In genomic region chr7:79600122-79600521, GRCm38 (mm10) we compare ENCODE assay signal across 29 mouse cellular contexts. TPM values are rescaled to one million over a fixed set of nuclear protein-coding genes. Genes with fewer than 3 reads are reported as not detected.
"Had no signal": no experiment of that assay in that cellular context is flagged by ENCODE, and none has a peak within 500 bp of the region (broad histone marks: within the 10 kb centered on the region; RNA-seq: fewer than 3 reads in every experiment).

No protein-coding gene starts in this region.

- DNase-seq: gastrocnemius, adult 2 months; gastrocnemius, postnatal 10 days; gastrocnemius, postnatal 25 days; heart, adult 18-20 months; heart, postnatal 14 days; heart, postnatal 36 days; kidney, adult 11 months; kidney, adult 2 months; kidney, adult 9 months; kidney, postnatal 14 days; kidney, postnatal 36 days; layer of hippocampus, adult 9-11 months; layer of hippocampus, postnatal 36 days; left cerebral cortex, postnatal 4 days had no signal

- H3K4me1 ChIP-seq: heart, embryonic 13.5 days; heart, embryonic 15.5 days; kidney, embryonic 15.5 days; limb, embryonic 13.5 days; limb, embryonic 15.5 days; liver, embryonic 12.5 days had no signal

- H3K36me3 ChIP-seq: heart, embryonic 10.5 days; heart, embryonic 13.5 days; heart, embryonic 15.5 days; hindbrain, embryonic 12.5 days; hindbrain, embryonic 15.5 days; kidney, embryonic 15.5 days; limb, embryonic 13.5 days; limb, embryonic 15.5 days; liver, embryonic 12.5 days had no signal

- H3K27ac ChIP-seq: gastrocnemius, adult 2 months; heart, embryonic 10.5 days; heart, embryonic 13.5 days; heart, embryonic 15.5 days; hindbrain, embryonic 12.5 days; hindbrain, embryonic 15.5 days; hindbrain, postnatal 0 days; kidney, embryonic 15.5 days; kidney, postnatal 0 days; limb, embryonic 13.5 days; limb, embryonic 15.5 days; liver, embryonic 12.5 days; liver, embryonic 14.5 days had no signal

- H3K4me2 ChIP-seq: heart, embryonic 13.5 days; heart, embryonic 15.5 days; hindbrain, embryonic 12.5 days; hindbrain, embryonic 15.5 days; kidney, embryonic 15.5 days; limb, embryonic 13.5 days; limb, embryonic 15.5 days; liver, embryonic 12.5 days had no signal

- ATAC-seq: hindbrain, postnatal 0 days; intestine, embryonic 16.5 days; liver, embryonic 12.5 days had no signal

- H3K4me3 ChIP-seq: gastrocnemius, adult 2 months; heart, embryonic 10.5 days; heart, embryonic 13.5 days; heart, embryonic 15.5 days; hindbrain, embryonic 12.5 days; hindbrain, embryonic 15.5 days; kidney, embryonic 15.5 days; limb, embryonic 13.5 days; limb, embryonic 15.5 days; liver, embryonic 12.5 days had no signal

- H3K9ac ChIP-seq: heart, embryonic 13.5 days; heart, embryonic 15.5 days; hindbrain, embryonic 12.5 days; hindbrain, embryonic 15.5 days; kidney, embryonic 15.5 days; limb, embryonic 13.5 days; limb, embryonic 15.5 days; liver, embryonic 12.5 days; liver, embryonic 14.5 days had no signal

- H3K9me3 ChIP-seq: heart, embryonic 10.5 days; heart, embryonic 13.5 days; heart, embryonic 15.5 days; hindbrain, embryonic 12.5 days; hindbrain, embryonic 15.5 days; kidney, embryonic 15.5 days; limb, embryonic 13.5 days; limb, embryonic 15.5 days; liver, embryonic 12.5 days had no signal

RNA-seq across cellular contexts. Expression of gene Rhcg, which starts 17.3 kb away (rescaled TPM):
- polyA plus RNA-seq: heart, embryonic 10.5 days; heart, embryonic 13.5 days; heart, embryonic 15.5 days; limb, embryonic 11.5 days; limb, embryonic 13.5 days; limb, embryonic 15.5 days; liver, adult 2 months; liver, embryonic 12.5 days had no signal
